Mouse (Mus musculus): Measurements from ENCODE around the gene Snx8.

DNA sequence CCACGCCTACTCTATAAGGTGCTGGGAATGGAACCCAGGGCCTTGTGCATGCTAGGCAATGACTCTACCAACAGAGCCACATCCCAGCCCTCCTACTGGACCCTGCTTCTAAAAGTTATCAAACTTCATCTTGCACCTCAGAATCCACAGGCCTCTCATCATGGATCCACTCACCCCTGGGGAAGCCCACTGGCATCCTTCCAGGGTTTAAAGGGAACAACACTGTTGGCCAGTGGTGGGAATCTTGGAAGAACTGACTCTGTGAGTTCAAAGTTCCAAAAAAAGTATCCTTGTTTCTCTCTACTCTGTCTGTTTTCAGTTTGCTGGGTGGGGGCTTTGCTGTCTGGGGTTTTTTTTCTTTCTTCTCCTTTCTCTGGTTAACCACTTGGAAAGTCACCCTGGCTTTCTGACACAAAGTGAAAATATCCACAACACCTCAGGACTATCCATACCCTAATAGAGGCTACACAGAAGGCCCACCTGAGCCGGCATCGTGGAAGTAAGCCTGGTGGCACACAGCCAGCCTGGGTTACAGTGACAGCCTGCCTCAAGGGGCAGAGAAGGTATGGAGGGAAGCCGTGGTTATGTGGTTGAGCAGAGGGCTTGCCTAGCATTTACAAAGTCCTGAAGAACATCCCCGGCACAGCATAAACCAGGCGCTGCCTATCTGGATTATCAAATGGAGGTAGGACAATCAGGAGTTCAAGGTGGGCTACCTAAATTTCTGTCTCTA lies 10.8 kb downstream of the Snx8 start:
- TF ChIP-seq CTCF (IDR thresholded peaks at IDR 0.05; ENCODE audit: low read depth, low read length) (no peak), POLR2A (IDR thresholded peaks at IDR 0.05; ENCODE audit: extremely low read depth, insufficient read depth, low read length) (no peak)
